Mouse (Mus musculus): Measurements from ENCODE around the gene Birc7.

DNA sequence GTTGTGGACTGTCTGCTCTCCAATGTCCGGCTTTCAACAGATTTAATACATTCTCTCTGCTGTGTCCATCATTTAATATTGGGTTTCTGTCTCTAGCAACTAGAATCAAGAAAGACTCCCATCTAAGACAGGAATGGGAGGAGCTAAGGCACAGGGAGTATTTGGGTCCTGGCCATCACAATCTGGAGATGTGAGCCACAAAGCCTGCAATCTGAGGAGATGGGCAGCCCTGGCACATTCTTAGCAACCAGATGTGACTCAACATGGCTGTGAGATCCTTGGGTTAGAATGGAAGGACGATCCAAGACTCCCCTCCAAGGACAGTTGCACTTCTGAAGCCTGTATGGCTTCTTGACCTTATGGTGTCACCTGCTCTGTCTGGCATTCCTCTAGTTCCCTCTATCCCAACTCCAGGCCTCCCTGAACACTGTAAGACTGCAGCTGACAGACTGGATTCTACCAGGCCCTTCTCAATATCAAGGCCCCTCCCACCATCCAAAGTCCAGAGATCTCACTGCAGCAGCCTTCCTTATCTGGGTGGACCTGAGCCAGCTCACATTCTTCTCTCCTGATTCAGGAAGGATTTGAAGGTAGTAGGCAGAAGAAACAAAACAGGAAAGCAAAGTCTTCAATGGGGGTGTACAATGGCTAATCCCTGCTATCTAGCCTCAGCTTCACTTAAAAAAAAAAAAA lies 33.9 kb downstream of the Birc7 start:
- TF ChIP-seq GATA1 (IDR thresholded peaks at IDR 0.05; ENCODE audit: borderline replicate concordance, low read length) (no peak), FLI1 (IDR thresholded peaks at IDR 0.05; ENCODE audit: low read length) (no peak)

Measured in megakaryocyte, embryonic 14.5 days (primary cell).